Mouse (Mus musculus): Measurements from ENCODE around the gene Carmil3. TPM values are rescaled to one million over a fixed set of nuclear protein-coding genes. Genes with fewer than 3 reads are reported as not detected.

The Carmil3 gene
- total RNA-seq, 1 experiment, result 0.58 TPM

- H3K9me3 ChIP-seq (ENCODE audit: control insufficient read depth, insufficient read depth, low read depth, low read length), result no peaks in the 10 kb centered on the region
- TF ChIP-seq ZNF384 (IDR thresholded peaks at IDR 0.05; ENCODE audit: low read depth, low read length), result no peak
- TF ChIP-seq HCFC1 (IDR thresholded peaks at IDR 0.05; ENCODE audit: borderline replicate concordance, insufficient read depth, low read length), result no peak
- no peak for TF ChIP-seq ZC3H11A (IDR thresholded peaks at IDR 0.05; ENCODE audit: borderline replicate concordance, low read depth, low read length)
- TF ChIP-seq MAFK (IDR thresholded peaks at IDR 0.05; ENCODE audit: insufficient read depth, low read depth, low read length), result no peak
- TF ChIP-seq CHD2 (IDR thresholded peaks at IDR 0.05; ENCODE audit: low read depth, low read length), result no peak
These were observed 30.7 kb upstream of the Carmil3 start for GRCm38 (mm10) chr14:55459796-55460195.

GRCm38 (mm10) chr14:55460297-55460696 is 30.2 kb upstream of the Carmil3 start:
- Histone ChIP-seq H3K27ac (ENCODE audit: insufficient read depth, low read depth, low read length, poor library complexity, severe bottlenecking) (no peak overlapping the region), H3K36me3 (ENCODE audit: control insufficient read depth, insufficient read depth, low read length, poor library complexity, severe bottlenecking) (no peaks in the 10 kb centered on the region), H3K9me3 (ENCODE audit: control insufficient read depth, insufficient read depth, low read depth, low read length) (no peaks in the 10 kb centered on the region), H3K4me3 (ENCODE audit: insufficient read depth in 1 of 2, low read depth in 1 of 2, low read length in 2 of 2, poor library complexity in 1 of 2, severe bottlenecking in 1 of 2) (no peak overlapping the region), H3K9ac (ENCODE audit: insufficient read depth, low read depth, low read length, poor library complexity, severe bottlenecking) (no peak overlapping the region), H3K4me1 (ENCODE audit: control insufficient read depth in 2 of 2, insufficient read depth in 2 of 2, low read length in 2 of 2, poor library complexity in 1 of 2) (peaks cover 3 to 11% of the 10 kb centered on the region in 2 experiments; a peak in 2 of 4 replicates)
- in situ Hi-C loops (cut with MboI; ENCODE audit: low sequenced_read_pairs in 2 of 2, unreplicated experiment in 2 of 2), result no loop called here
- DNase-seq (ENCODE audit: low read depth, low spot score), result no peak
- TF ChIP-seq ZNF384 (IDR thresholded peaks at IDR 0.05; ENCODE audit: low read depth, low read length), result no peak
- TF ChIP-seq MAFK (IDR thresholded peaks at IDR 0.05; ENCODE audit: insufficient read depth, low read depth, low read length), result no peak
- no peak for TF ChIP-seq HCFC1 (IDR thresholded peaks at IDR 0.05; ENCODE audit: borderline replicate concordance, insufficient read depth, low read length)
- no peak for TF ChIP-seq CHD2 (IDR thresholded peaks at IDR 0.05; ENCODE audit: low read depth, low read length)
- TF ChIP-seq ZC3H11A (IDR thresholded peaks at IDR 0.05; ENCODE audit: borderline replicate concordance, low read depth, low read length), result no peak

More at GRCm38 (mm10) chr14:55459796-55460195, 30.7 kb upstream of the Carmil3 start:
- no peak overlapping the region for H3K27ac ChIP-seq (ENCODE audit: insufficient read depth, low read depth, low read length, poor library complexity, severe bottlenecking)
- H3K4me3 ChIP-seq (ENCODE audit: insufficient read depth in 1 of 2, low read depth in 1 of 2, low read length in 2 of 2, poor library complexity in 1 of 2, severe bottlenecking in 1 of 2), result no peak overlapping the region
- in situ Hi-C loops (cut with MboI; ENCODE audit: low sequenced_read_pairs in 2 of 2, unreplicated experiment in 2 of 2), result no loop called here
- no peak for DNase-seq (ENCODE audit: low read depth, low spot score)
- H3K4me1 ChIP-seq (ENCODE audit: control insufficient read depth in 2 of 2, insufficient read depth in 2 of 2, low read length in 2 of 2, poor library complexity in 1 of 2), result peaks cover 3 to 11% of the 10 kb centered on the region in 2 experiments; a peak in 2 of 4 replicates
- H3K9ac ChIP-seq (ENCODE audit: insufficient read depth, low read depth, low read length, poor library complexity, severe bottlenecking), result no peak overlapping the region
- no peaks in the 10 kb centered on the region for H3K36me3 ChIP-seq (ENCODE audit: control insufficient read depth, insufficient read depth, low read length, poor library complexity, severe bottlenecking)

GRCm38 (mm10) chr14:55461757-55462156 is 28.7 kb upstream of the Carmil3 start:
- Histone ChIP-seq H3K27ac (ENCODE audit: insufficient read depth, low read depth, low read length, poor library complexity, severe bottlenecking) (no peak overlapping the region), H3K36me3 (ENCODE audit: control insufficient read depth, insufficient read depth, low read length, poor library complexity, severe bottlenecking) (no peaks in the 10 kb centered on the region), H3K9me3 (ENCODE audit: control insufficient read depth, insufficient read depth, low read depth, low read length) (no peaks in the 10 kb centered on the region), H3K9ac (ENCODE audit: insufficient read depth, low read depth, low read length, poor library complexity, severe bottlenecking) (no peak overlapping the region), H3K4me1 (ENCODE audit: control insufficient read depth in 2 of 2, insufficient read depth in 2 of 2, low read length in 2 of 2, poor library complexity in 1 of 2) (peaks cover 3 to 11% of the 10 kb centered on the region in 2 experiments; a peak in 2 of 4 replicates), H3K4me3 (ENCODE audit: insufficient read depth in 1 of 2, low read depth in 1 of 2, low read length in 2 of 2, poor library complexity in 1 of 2, severe bottlenecking in 1 of 2) (no peak overlapping the region)
- no peak for TF ChIP-seq HCFC1 (IDR thresholded peaks at IDR 0.05; ENCODE audit: borderline replicate concordance, insufficient read depth, low read length)
- no peak for TF ChIP-seq ZNF384 (IDR thresholded peaks at IDR 0.05; ENCODE audit: low read depth, low read length)
- no peak for TF ChIP-seq MAFK (IDR thresholded peaks at IDR 0.05; ENCODE audit: insufficient read depth, low read depth, low read length)
- TF ChIP-seq ZC3H11A (IDR thresholded peaks at IDR 0.05; ENCODE audit: borderline replicate concordance, low read depth, low read length), result no peak
- no peak for TF ChIP-seq CHD2 (IDR thresholded peaks at IDR 0.05; ENCODE audit: low read depth, low read length)
- in situ Hi-C loops (cut with MboI; ENCODE audit: low sequenced_read_pairs in 2 of 2, unreplicated experiment in 2 of 2), result no loop called here
- no peak for DNase-seq (ENCODE audit: low read depth, low spot score)

- H3K4me3 ChIP-seq (ENCODE audit: insufficient read depth in 1 of 2, low read depth in 1 of 2, low read length in 2 of 2, poor library complexity in 1 of 2, severe bottlenecking in 1 of 2), result no peak overlapping the region
- in situ Hi-C loops (cut with MboI; ENCODE audit: low sequenced_read_pairs in 2 of 2, unreplicated experiment in 2 of 2), result no loop called here
- H3K9ac ChIP-seq (ENCODE audit: insufficient read depth, low read depth, low read length, poor library complexity, severe bottlenecking), result no peak overlapping the region
- H3K4me1 ChIP-seq (ENCODE audit: control insufficient read depth in 2 of 2, insufficient read depth in 2 of 2, low read length in 2 of 2, poor library complexity in 1 of 2), result 0 out of 4 replicates have a peak, but pooled peaks cover 1 to 2% of the 10 kb centered on the region in 2 experiments
- no peak for DNase-seq (ENCODE audit: low read depth, low spot score)
- TF ChIP-seq ZNF384 (IDR thresholded peaks at IDR 0.05; ENCODE audit: low read depth, low read length) (no peak), ZC3H11A (IDR thresholded peaks at IDR 0.05; ENCODE audit: borderline replicate concordance, low read depth, low read length) (no peak), CHD2 (IDR thresholded peaks at IDR 0.05; ENCODE audit: low read depth, low read length) (no peak), MAFK (IDR thresholded peaks at IDR 0.05; ENCODE audit: insufficient read depth, low read depth, low read length) (no peak), HCFC1 (IDR thresholded peaks at IDR 0.05; ENCODE audit: borderline replicate concordance, insufficient read depth, low read length) (no peak)
- no peak overlapping the region for H3K27ac ChIP-seq (ENCODE audit: insufficient read depth, low read depth, low read length, poor library complexity, severe bottlenecking)
- H3K9me3 ChIP-seq (ENCODE audit: control insufficient read depth, insufficient read depth, low read depth, low read length), result no peaks in the 10 kb centered on the region
- H3K36me3 ChIP-seq (ENCODE audit: control insufficient read depth, insufficient read depth, low read length, poor library complexity, severe bottlenecking), result no peaks in the 10 kb centered on the region
These were observed 24.0 kb upstream of the Carmil3 start for GRCm38 (mm10) chr14:55466481-55466880.

Measured in ES-E14 (cell line).